23 mouse cellular contexts compared by ENCODE assay signal in the genomic region with DNA sequence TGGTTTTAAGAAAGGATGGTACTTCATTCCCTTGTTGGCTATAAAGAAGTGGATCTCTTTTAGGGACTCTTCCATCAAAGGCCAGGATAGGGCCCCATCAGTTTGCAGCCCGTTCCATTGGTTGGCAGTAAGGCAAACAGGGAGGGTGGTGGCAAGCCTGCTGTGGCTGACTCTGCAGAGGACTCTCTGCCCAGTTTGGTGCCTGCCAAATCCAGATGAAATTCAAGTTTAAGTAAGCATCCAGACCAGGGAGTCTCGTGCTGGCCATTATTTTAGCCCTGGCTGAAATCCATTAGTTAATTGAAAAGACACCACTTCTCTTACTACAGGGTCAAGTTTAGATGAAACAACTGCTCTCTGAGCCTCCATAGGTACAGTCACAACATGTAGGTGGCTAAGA.
"Had no signal": no experiment of that assay in that cellular context is flagged by ENCODE, and none has a peak within 500 bp of the region (broad histone marks: within the 10 kb centered on the region; RNA-seq: fewer than 3 reads in every experiment).

No protein-coding gene starts in this region.

- H3K9ac ChIP-seq: kidney, embryonic 15.5 days; limb, embryonic 12.5 days; limb, embryonic 15.5 days; liver, embryonic 12.5 days; liver, embryonic 15.5 days; lung, embryonic 14.5 days; midbrain, embryonic 13.5 days; neural tube, embryonic 13.5 days had no signal

- H3K4me2 ChIP-seq: kidney, embryonic 15.5 days; limb, embryonic 12.5 days; limb, embryonic 15.5 days; liver, embryonic 12.5 days; lung, embryonic 14.5 days; midbrain, embryonic 13.5 days; neural tube, embryonic 13.5 days had no signal

- H3K27ac ChIP-seq: kidney, embryonic 15.5 days; limb, embryonic 12.5 days; limb, embryonic 15.5 days; liver, embryonic 12.5 days; liver, embryonic 15.5 days; midbrain, embryonic 10.5 days; midbrain, embryonic 13.5 days; neural tube, embryonic 13.5 days; stomach, postnatal 0 days had no signal

- DNase-seq: kidney, adult 8-10 months; kidney, postnatal 10 days; kidney, postnatal 36 days; left cerebral cortex, postnatal 4 days; lung, embryonic 14.5 days; retina, postnatal 1 day; right cerebral cortex, postnatal 25 days; thymus, adult 2 months; thymus, postnatal 14 days; thymus, postnatal 4 days had no signal

- H3K36me3 ChIP-seq: kidney, embryonic 15.5 days; limb, embryonic 12.5 days; limb, embryonic 15.5 days; liver, embryonic 12.5 days; liver, embryonic 15.5 days; midbrain, embryonic 10.5 days; midbrain, embryonic 13.5 days; neural tube, embryonic 13.5 days had no signal

- H3K9me3 ChIP-seq: kidney, embryonic 15.5 days; limb, embryonic 12.5 days; limb, embryonic 15.5 days; liver, embryonic 12.5 days; liver, embryonic 15.5 days; midbrain, embryonic 10.5 days; midbrain, embryonic 13.5 days; neural tube, embryonic 13.5 days had no signal

- H3K4me3 ChIP-seq: kidney, embryonic 15.5 days; limb, embryonic 12.5 days; limb, embryonic 15.5 days; liver, embryonic 12.5 days; liver, embryonic 15.5 days; megakaryocyte, embryonic 14.5 days; midbrain, embryonic 10.5 days; midbrain, embryonic 13.5 days; myocyte; neural tube, embryonic 13.5 days had no signal

- ATAC-seq: liver, embryonic 12.5 days; lung, postnatal 0 days; midbrain, embryonic 13.5 days; midbrain, embryonic 16.5 days had no signal
